Mouse (Mus musculus) midbrain, embryonic 11.5 days (tissue): ENCODE measurements around the gene Tmem104. TPM values are rescaled to one million over a fixed set of nuclear protein-coding genes. Genes with fewer than 3 reads are reported as not detected.

Source experiments
- ATAC-seq: fragments of 200-750 bp; cut with Nextera tagmentation; 2 replicates; pipeline ENCODE4 v1.8.0; 2017; ENCODE audit warnings: moderate TSS enrichment, moderate library complexity; ENCODE audit not compliant: low FRiP score
- DNase-seq: peaks from one replicate; pipeline ENCODE4 v3.0.0; 2015; ENCODE audit warnings: low spot score; ENCODE audit errors: missing footprints
- H3K27ac ChIP-seq: fragments of 300-500 bp; sonication (generic); 2 replicates; pipeline ENCODE4 v1.5.1; 2014; ENCODE audit warnings: low read depth, low read length
- H3K27me3 ChIP-seq: fragments of 300-500 bp; sonication (generic); 2 replicates; pipeline ENCODE4 v1.6.1; 2014; ENCODE audit warnings: mild to moderate bottlenecking, low read length, moderate library complexity, mixed read lengths; ENCODE audit not compliant: control insufficient read depth, insufficient read depth
- H3K36me3 ChIP-seq: fragments of 300-500 bp; sonication (generic); 2 replicates; pipeline ENCODE4 v1.6.1; 2014; ENCODE audit warnings: mild to moderate bottlenecking, low read length, moderate library complexity, mixed read lengths; ENCODE audit not compliant: control insufficient read depth, insufficient read depth
- H3K4me1 ChIP-seq: fragments of 300-500 bp; sonication (generic); 2 replicates; pipeline ENCODE4 v1.6.1; 2014; ENCODE audit warnings: low read length; ENCODE audit not compliant: control insufficient read depth, insufficient read depth
- H3K4me2 ChIP-seq: fragments of 300-500 bp; sonication (generic); 2 replicates; pipeline ENCODE4 v1.6.1; 2014; ENCODE audit warnings: mild to moderate bottlenecking, moderate library complexity
- H3K4me3 ChIP-seq: fragments of 300-500 bp; sonication (generic); 2 replicates; pipeline ENCODE4 v1.5.1; 2014; ENCODE audit warnings: low read depth, low read length
- H3K9ac ChIP-seq: fragments of 300-500 bp; sonication (generic); 2 replicates; pipeline ENCODE4 v1.6.1; 2014; ENCODE audit warnings: low read length
- H3K9me3 ChIP-seq: fragments of 300-500 bp; sonication (generic); 2 replicates; pipeline ENCODE4 v1.6.1; 2016; ENCODE audit warnings: low read length; ENCODE audit not compliant: control insufficient read depth
- WGBS: fragments of 180-500 bp; shearing (Covaris S2); extraction: QIAGEN DNeasy Blood & Tissue Kit; methylation state at CpG from one replicate; pipeline ENCODE4 v1.1.7; 2014; 5-methylcytosine and 5-hydroxymethylcytosine counted together
- polyA plus RNA-seq: library from polyadenylated mRNA; unstranded; fragments of >200 nt; fragmentation: Nextera tagmentation; extraction: Ambion mirVana; gene quantifications from 2 replicates; pipeline ENCODE4 v1.2.1, GENCODE M21; 2014

Tmem104 gene
- polyA plus RNA-seq, 1 experiment from 2014 or later = 9.2 TPM

DNA sequence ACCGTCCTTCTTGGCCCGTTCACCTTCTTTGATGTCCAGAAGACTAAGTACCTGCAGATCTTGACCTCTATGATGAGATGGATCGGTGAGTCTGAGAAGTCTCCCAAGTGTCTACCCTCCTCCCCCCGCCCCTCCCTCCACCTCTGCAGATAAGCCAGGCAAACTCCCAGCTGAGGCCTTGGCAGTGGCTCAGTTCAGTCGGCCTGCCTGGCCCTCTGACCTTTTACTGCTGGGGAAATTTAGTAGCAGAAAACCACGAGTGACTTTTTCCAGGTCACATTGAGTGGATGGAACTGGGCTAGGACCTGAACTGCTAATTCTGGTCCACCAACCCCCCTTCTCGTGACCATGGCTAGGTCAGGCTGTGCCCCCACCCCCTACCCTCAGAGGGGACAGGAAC lies 41.1 kb downstream of the Tmem104 start:
- ATAC-seq = no peak
- H3K9me3 ChIP-seq = no peaks in the 10 kb centered on the region
- no peak for DNase-seq
- 64% methylated on average over 7 of the region's 7 CpGs for WGBS
- peaks cover 37% of the 10 kb centered on the region for H3K4me1 ChIP-seq
- H3K4me3 ChIP-seq = no peak overlapping the region
- no peak overlapping the region for H3K27ac ChIP-seq
- H3K27me3 ChIP-seq = no peaks in the 10 kb centered on the region
- H3K36me3 ChIP-seq = no peaks in the 10 kb centered on the region
- H3K9ac ChIP-seq = no peak overlapping the region
- H3K4me2 ChIP-seq = no peak overlapping the region

DNA sequence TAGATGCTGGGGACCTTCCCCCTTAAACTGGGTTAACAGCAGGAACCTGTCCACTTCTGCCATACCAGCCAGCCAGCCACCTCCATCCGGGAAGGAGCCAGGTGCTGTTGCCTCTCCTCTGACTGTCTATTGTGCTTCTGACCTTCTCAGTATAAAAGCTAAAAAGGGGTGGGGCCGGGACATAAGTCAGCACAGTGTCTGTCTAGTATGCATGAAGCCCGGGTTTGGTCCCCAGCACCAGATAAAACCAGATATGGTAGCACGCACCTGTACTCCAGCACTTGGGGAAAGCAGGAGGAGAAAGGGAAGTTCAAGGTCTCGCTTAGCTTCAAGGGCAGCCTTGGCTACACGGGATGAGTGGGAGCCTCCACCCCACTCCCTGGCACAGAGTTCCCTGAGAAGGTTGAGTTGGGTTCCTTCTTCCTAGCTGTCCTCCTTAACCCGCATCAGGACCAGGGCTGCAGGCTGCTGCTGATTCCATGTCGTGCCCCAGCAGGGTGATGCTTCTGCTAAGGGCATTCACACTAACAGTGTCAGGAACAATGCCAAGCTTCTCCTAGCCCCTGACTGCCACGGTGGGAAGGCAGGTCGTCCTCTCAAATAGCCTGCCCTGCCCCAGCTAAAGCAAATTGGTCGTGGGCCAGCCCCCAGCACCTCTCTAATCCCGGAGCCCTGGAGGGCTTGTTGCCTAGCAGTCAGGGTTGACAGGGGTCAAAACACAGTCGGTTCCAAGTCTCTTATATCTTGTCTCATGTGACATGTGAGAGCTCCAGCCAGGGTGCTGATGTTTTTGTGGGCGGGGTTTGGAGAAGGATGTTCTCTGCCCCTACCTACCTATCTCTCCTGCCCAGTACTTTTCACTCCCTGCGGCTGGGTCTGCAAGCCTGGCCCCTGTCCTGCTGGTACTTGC lies 42.0 kb downstream of the Tmem104 start:
- Histone ChIP-seq H3K4me3 (no peak overlapping the region), H3K4me1 (peaks cover 45% of the 10 kb centered on the region), H3K27ac (no peak overlapping the region), H3K9me3 (no peaks in the 10 kb centered on the region), H3K9ac (no peak overlapping the region), H3K36me3 (no peaks in the 10 kb centered on the region), H3K4me2 (no peak overlapping the region), H3K27me3 (no peaks in the 10 kb centered on the region)
- no peak for DNase-seq
- WGBS = 52% methylated on average over 15 of the region's 15 CpGs
- no peak for ATAC-seq

DNA sequence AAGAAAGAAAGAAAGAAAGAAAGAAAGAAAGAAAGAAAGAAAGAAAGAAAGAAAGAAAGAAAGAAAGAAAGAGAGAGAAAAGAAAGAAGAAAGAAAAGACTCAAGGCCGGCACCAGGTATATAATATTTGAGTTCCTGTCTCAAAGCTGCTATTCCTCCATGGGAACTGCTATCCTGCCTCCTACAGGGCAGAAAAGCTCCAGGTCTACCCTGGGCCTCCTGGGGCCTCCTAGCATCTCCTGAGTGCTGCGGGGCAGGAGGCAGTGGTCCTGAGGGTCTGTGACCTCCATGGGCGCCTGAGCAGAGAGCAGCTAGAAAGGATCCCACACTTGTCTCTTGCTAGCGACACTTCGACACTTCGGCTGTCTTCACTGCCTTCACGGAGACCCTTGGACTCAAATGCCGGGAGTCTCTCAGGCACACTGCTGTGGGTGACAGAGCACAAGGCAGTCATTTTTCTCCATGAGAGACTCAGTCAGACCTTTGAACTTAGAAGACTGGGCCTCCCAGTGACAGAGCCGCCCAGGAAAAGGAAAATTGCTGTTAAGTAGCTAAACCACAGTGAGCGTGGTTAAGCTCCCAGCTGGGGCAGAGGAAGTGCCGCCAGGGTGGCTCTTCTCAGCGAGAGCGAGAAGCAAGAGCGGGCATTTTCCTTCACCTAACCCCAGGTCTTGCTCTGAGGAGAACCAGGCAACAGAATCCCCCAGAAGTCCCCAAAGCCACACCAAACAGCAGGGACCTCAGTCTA lies 44.1 kb downstream of the Tmem104 start:
- DNase-seq = no peak
- WGBS = 58% methylated on average over 14 of the region's 14 CpGs
- Histone ChIP-seq H3K27ac (no peak overlapping the region), H3K4me2 (no peak overlapping the region), H3K4me3 (no peak overlapping the region), H3K36me3 (no peaks in the 10 kb centered on the region), H3K9ac (no peak overlapping the region), H3K4me1 (peaks cover 46% of the 10 kb centered on the region), H3K9me3 (no peaks in the 10 kb centered on the region), H3K27me3 (no peaks in the 10 kb centered on the region)
- no peak for ATAC-seq

DNA sequence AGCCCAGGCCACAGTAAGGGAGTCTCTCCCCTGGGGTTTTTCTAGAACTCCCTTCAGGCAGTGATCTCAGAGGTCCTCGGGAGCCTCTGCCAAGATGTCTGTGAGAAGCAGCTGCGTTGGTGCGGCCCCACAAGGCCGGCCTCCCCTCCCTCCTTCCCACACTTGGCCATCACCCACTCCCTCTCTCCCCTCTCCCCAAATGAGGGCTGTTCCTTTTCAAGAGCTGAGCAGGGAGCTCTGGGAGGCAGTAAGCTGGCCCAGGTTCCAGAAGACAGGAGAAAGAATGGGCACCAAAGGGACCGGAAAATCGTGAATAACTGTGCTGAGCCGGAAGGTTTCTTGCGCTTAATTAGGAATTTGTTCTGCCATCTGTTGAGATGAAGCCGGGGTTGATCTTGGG lies 44.6 kb downstream of the Tmem104 start:
- ATAC-seq (no peak), DNase-seq (no peak)
- H3K4me3 ChIP-seq = no peak overlapping the region
- WGBS = 55% methylated on average over 9 of the region's 9 CpGs
- H3K4me2 ChIP-seq = no peak overlapping the region
- H3K4me1 ChIP-seq = peaks cover 44% of the 10 kb centered on the region
- H3K36me3 ChIP-seq = no peaks in the 10 kb centered on the region
- no peaks in the 10 kb centered on the region for H3K27me3 ChIP-seq
- no peaks in the 10 kb centered on the region for H3K9me3 ChIP-seq
- no peak overlapping the region for H3K9ac ChIP-seq
- H3K27ac ChIP-seq = no peak overlapping the region

DNA sequence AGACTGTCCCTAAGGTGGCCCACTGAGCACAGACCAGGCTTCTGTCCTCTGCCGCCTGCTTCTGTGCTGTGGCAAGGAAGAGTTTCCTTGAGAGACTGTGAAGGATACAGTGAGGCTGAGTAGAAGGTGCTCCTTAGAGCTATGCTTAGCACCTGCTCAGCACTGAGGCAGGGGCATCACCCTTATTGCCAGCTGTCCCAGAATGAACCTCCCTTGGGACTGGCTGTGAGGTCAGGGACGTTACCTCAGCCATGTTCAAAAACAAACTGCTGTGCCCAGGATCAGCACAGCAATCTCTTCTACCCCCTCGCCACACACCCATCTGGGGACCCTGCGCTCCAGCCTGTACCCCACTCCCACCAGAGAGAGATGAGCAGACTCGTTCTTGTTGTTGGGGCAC lies 45.6 kb downstream of the Tmem104 start:
- no peak overlapping the region for H3K4me2 ChIP-seq

DNA sequence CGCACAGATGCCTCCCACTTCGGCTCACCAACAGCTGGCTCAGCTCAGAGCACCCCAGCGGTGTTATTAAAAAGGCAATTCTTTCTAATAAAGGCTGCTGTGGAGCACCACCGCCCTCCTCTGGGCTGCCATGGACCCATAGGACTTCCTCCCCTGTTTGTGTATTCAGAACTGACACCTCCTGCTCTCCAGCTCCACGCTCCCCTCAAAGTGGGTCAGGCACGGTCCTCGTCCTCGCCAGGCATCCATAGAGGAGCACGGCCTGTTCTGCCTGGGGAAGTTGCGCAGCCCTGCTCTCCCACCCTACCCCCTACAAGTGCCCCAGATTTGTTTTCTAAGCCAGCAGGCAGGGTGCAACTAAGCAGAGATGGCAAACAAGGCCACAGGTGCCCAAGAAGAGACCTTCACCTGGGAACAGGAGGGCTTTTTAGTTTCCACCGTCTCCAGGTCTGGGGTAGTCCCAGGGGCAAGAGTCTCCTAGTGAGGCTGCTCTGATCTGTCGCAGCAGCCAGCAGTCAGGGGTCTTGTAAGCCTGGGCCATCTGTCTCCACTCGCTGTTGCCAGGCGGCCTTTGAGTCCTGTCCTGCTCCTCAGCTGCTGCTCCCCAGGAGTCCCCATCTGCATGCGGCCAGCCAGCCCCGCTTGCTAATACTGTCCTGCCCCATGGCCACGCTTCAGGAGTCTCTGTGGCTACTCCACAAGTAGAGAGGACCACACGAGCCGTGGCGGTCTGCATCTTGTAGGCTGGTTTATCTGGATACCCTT lies 46.4 kb downstream of the Tmem104 start:
- Histone ChIP-seq H3K9me3 (no peaks in the 10 kb centered on the region), H3K36me3 (no peaks in the 10 kb centered on the region), H3K4me2 (no peak overlapping the region), H3K4me1 (peaks cover 29% of the 10 kb centered on the region), H3K9ac (no peak overlapping the region), H3K4me3 (no peak overlapping the region), H3K27me3 (no peaks in the 10 kb centered on the region), H3K27ac (peak overlapping the region; percentile 30; the same call in 1 of the 2 replicates)
- 45% methylated on average over 20 of the region's 20 CpGs for WGBS
- ATAC-seq (peak; percentile 60), DNase-seq (no peak)

More for the DNA sequence above, 45.6 kb downstream of the Tmem104 start:
- Histone ChIP-seq H3K4me3 (no peak overlapping the region), H3K9ac (no peak overlapping the region), H3K36me3 (no peaks in the 10 kb centered on the region), H3K27me3 (no peaks in the 10 kb centered on the region), H3K9me3 (no peaks in the 10 kb centered on the region), H3K27ac (no peak overlapping the region), H3K4me1 (peaks cover 34% of the 10 kb centered on the region)
- 68% methylated on average over 5 of the region's 5 CpGs for WGBS
- DNase-seq (no peak), ATAC-seq (no peak)

DNA sequence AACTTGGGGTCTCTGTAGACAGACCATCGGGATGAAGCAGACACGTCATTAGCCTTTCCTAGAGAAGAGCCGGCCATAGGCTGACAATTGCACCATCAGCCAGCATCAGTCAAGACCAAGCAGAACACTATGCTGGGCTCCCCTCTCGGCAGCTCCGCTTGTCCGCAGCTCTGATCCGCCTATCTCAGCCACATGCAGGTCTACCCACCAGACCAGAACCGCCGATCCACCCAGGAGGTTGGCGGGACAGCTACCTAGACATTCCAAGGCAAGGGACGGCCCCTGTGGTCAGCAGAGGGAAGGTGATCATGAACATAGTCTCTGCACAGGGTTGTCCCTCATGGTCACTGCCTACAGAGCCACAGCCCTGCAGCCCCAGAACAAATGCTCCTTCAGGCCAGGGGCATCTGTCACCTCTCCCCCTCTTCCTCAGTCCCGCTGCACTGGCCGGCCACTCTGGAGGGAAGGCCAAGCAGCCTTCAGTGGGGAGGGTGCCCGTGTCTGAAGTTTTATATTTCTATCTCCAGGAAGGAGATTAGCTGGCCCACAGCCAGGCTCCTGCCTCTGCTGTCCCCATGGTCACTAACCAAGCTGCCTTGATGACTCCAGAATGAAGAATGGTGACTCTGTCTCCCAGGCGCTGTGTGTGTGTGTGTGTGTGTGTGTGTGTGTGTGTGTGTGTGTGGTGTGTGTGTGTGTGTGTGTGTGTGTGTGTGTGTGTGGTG lies 47.2 kb downstream of the Tmem104 start:
- DNase-seq (no peak), ATAC-seq (no peak)
- 76% methylated on average over 14 of the region's 15 CpGs for WGBS
- Histone ChIP-seq H3K27me3 (no peaks in the 10 kb centered on the region), H3K9me3 (no peaks in the 10 kb centered on the region), H3K4me2 (no peak overlapping the region), H3K9ac (no peak overlapping the region), H3K36me3 (no peaks in the 10 kb centered on the region), H3K4me3 (no peak overlapping the region), H3K27ac (peak overlapping the region; percentile 30; the same call in 1 of the 2 replicates), H3K4me1 (peaks cover 29% of the 10 kb centered on the region)

DNA sequence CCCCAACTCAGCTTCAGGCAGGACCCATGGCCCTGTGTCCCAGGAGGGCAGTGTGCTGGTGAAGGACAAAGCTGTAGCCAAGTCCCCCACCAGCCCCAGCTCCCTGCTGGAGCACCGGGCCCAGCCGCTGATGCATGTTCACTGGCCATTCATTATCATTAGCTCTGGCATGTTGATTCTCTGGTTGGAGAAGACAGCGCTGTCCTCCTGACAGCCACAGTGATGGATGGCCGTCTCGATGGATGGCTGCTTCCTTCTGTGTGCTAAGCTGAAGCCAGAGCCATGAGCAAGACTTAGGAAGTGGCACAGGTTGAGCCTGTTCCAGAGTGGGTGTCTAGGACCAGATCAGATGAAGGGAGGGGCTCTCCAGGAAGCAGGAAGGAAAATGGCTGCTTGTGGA lies 49.3 kb downstream of the Tmem104 start:
- Histone ChIP-seq H3K4me1 (peaks cover 27% of the 10 kb centered on the region), H3K4me3 (no peak overlapping the region), H3K27me3 (no peaks in the 10 kb centered on the region), H3K9me3 (no peaks in the 10 kb centered on the region), H3K9ac (no peak overlapping the region), H3K4me2 (no peak overlapping the region), H3K36me3 (no peaks in the 10 kb centered on the region), H3K27ac (no peak overlapping the region)
- WGBS = 73% methylated on average over 5 of the region's 5 CpGs
- ATAC-seq (no peak), DNase-seq (no peak)
